Mouse (Mus musculus): ENCODE results near the gene Pip5k1a.

GRCm38 (mm10) chr3:95071606-95072005 is 35.1 kb downstream of the Pip5k1a start:
- TF ChIP-seq CTCF (IDR thresholded peaks at IDR 0.05; ENCODE audit: low read depth) = no peak
- TF ChIP-seq EP300 (IDR thresholded peaks at IDR 0.05; ENCODE audit: low read depth) = no peak

Data from liver, embryonic 14.5 days (tissue).